Mouse (Mus musculus) neural tube, embryonic 13.5 days (tissue): Measurements from ENCODE around the gene 1700088E04Rik. TPM values are rescaled to one million over a fixed set of nuclear protein-coding genes. Genes with fewer than 3 reads are reported as not detected.

ENCODE experiments used
- ATAC-seq: fragments of 200-750 bp; cut with Nextera tagmentation; 2 replicates; pipeline ENCODE4 v1.8.0; 2017; ENCODE audit warnings: low read depth, mild to moderate bottlenecking, moderate TSS enrichment, moderate library complexity
- H3K27ac ChIP-seq: fragments of 300-500 bp; sonication (generic); replicated peaks from 2 replicates; pipeline ENCODE4 v1.5.1; 2015; ENCODE audit warnings: moderate library complexity, mild to moderate bottlenecking, inconsistent platforms
- H3K27me3 ChIP-seq: fragments of 300-500 bp; sonication (generic); 2 replicates; pipeline ENCODE4 v1.6.1; 2015; ENCODE audit warnings: mild to moderate bottlenecking, inconsistent platforms
- H3K36me3 ChIP-seq: fragments of 300-500 bp; sonication (generic); 2 replicates; pipeline ENCODE4 v1.6.1; 2015; ENCODE audit warnings: mild to moderate bottlenecking, inconsistent platforms
- H3K4me1 ChIP-seq: fragments of 300-500 bp; sonication (generic); replicated peaks from 2 replicates; pipeline ENCODE4 v1.6.1; 2015; ENCODE audit warnings: inconsistent platforms
- H3K4me2 ChIP-seq: fragments of 300-500 bp; sonication (generic); 2 replicates; pipeline ENCODE4 v1.6.1; 2015; ENCODE audit warnings: inconsistent platforms, mild to moderate bottlenecking, moderate library complexity
- H3K4me3 ChIP-seq: fragments of 300-500 bp; sonication (generic); 2 replicates; pipeline ENCODE4 v1.5.1; 2015; ENCODE audit warnings: mild to moderate bottlenecking, inconsistent platforms
- H3K9ac ChIP-seq: fragments of 300-500 bp; sonication (generic); 2 replicates; pipeline ENCODE4 v1.6.1; 2015; ENCODE audit warnings: moderate library complexity, mild to moderate bottlenecking, inconsistent platforms
- H3K9me3 ChIP-seq: fragments of 300-500 bp; sonication (generic); 2 replicates; pipeline ENCODE4 v1.6.1; 2016; ENCODE audit warnings: inconsistent platforms
- WGBS: fragments of 180-500 bp; shearing (Covaris S2); methylation state at CpG from one replicate; pipeline ENCODE4 v1.1.7; 2015; 5-methylcytosine and 5-hydroxymethylcytosine counted together
- polyA plus RNA-seq: library from polyadenylated mRNA; unstranded; fragments of >200 nt; fragmentation: Nextera tagmentation; extraction: Ambion mirVana; gene quantifications from 2 replicates; pipeline ENCODE4 v1.2.1, GENCODE M21; 2015

1700088E04Rik gene
- polyA plus RNA-seq, 1 experiment from 2014 or later: 13.1 TPM

- H3K27me3 ChIP-seq: peaks cover 5% of the 10 kb centered on the region; the same call in 1 of the 2 replicates
- H3K27ac ChIP-seq: no peak overlapping the region
- ATAC-seq: no peak
- H3K4me3 ChIP-seq: peak overlapping the region; percentile 91
- no peaks in the 10 kb centered on the region for H3K9me3 ChIP-seq
- whole genome bisulfite sequencing: 20% methylated on average over 9 of the region's 9 CpGs
- peaks cover 13% of the 10 kb centered on the region for H3K36me3 ChIP-seq
- H3K4me2 ChIP-seq: peak overlapping the region; percentile 97
- peak overlapping the region; percentile 93 for H3K9ac ChIP-seq
- H3K4me1 ChIP-seq: peaks cover 36% of the 10 kb centered on the region
Measured at GRCm38 (mm10) chr15:79110031-79110430, 31.0 kb downstream of the 1700088E04Rik start.

GRCm38 (mm10) chr15:79109321-79109934 is 31.6 kb downstream of the 1700088E04Rik start:
- peak; percentile 60; the same call in 1 of the 2 replicates for ATAC-seq
- no peaks in the 10 kb centered on the region for H3K9me3 ChIP-seq
- WGBS: under 1% methylated on average over 45 of the region's 46 CpGs

GRCm38 (mm10) chr15:79108421-79109320 is 32.4 kb downstream of the 1700088E04Rik start, which contains the start of gene Micall1:
TSS of gene Micall1 (plus strand) at chr15:79108898.
- Histone ChIP-seq H3K4me1 (peaks cover 36% of the 10 kb centered on the region), H3K4me2 (peak within 1 kb of the TSS; percentile 97), H3K4me3 (peak within 1 kb of the TSS; percentile 91), H3K27ac (peak within 1 kb of the TSS; percentile 80), H3K9ac (peak within 1 kb of the TSS; percentile 93), H3K9me3 (no peaks in the 10 kb centered on the region), H3K27me3 (peaks cover 5% of the 10 kb centered on the region; the same call in 1 of the 2 replicates), H3K36me3 (peaks cover 7% of the 10 kb centered on the region)
- under 1% methylated on average over 77 of the region's 85 CpGs for WGBS
- peak; percentile 75 for ATAC-seq

More at GRCm38 (mm10) chr15:79109321-79109934, 31.6 kb downstream of the 1700088E04Rik start:
- Histone ChIP-seq H3K36me3 (peaks cover 7% of the 10 kb centered on the region), H3K4me2 (peak overlapping the region; percentile 97), H3K9ac (peak overlapping the region; percentile 93), H3K4me1 (peaks cover 36% of the 10 kb centered on the region), H3K27me3 (peaks cover 5% of the 10 kb centered on the region; the same call in 1 of the 2 replicates), H3K4me3 (peak overlapping the region; percentile 91), H3K27ac (peak overlapping the region; percentile 80)

GRCm38 (mm10) chr15:79107966-79108365 is 33.1 kb downstream of the 1700088E04Rik start:
- Histone ChIP-seq H3K4me2 (peak overlapping the region; percentile 97), H3K27me3 (peaks cover 5% of the 10 kb centered on the region; the same call in 1 of the 2 replicates), H3K36me3 (peaks cover 3% of the 10 kb centered on the region), H3K4me1 (peaks cover 36% of the 10 kb centered on the region), H3K4me3 (peak overlapping the region; percentile 91), H3K9ac (peak overlapping the region; percentile 93), H3K27ac (peak overlapping the region; percentile 80), H3K9me3 (no peaks in the 10 kb centered on the region)
- ATAC-seq: no peak; the same call in 1 of the 2 replicates
- WGBS: 22% methylated on average over 7 of the region's 7 CpGs

GRCm38 (mm10) chr15:79105804-79106203 is 35.2 kb downstream of the 1700088E04Rik start:
- no peaks in the 10 kb centered on the region for H3K9me3 ChIP-seq
- H3K27ac ChIP-seq: no peak overlapping the region
- ATAC-seq: no peak
- H3K27me3 ChIP-seq: peaks cover 4% of the 10 kb centered on the region; the same call in 1 of the 2 replicates
- no peak overlapping the region for H3K9ac ChIP-seq
- no peak overlapping the region for H3K4me2 ChIP-seq
- H3K4me1 ChIP-seq: peaks cover 23% of the 10 kb centered on the region
- H3K4me3 ChIP-seq: no peak overlapping the region
- H3K36me3 ChIP-seq: no peaks in the 10 kb centered on the region
- WGBS: 60% methylated on average over 2 of the region's 2 CpGs

- no peaks in the 10 kb centered on the region for H3K9me3 ChIP-seq
- no peaks in the 10 kb centered on the region for H3K36me3 ChIP-seq
- H3K4me2 ChIP-seq: no peak overlapping the region
- H3K4me1 ChIP-seq: peaks cover 10% of the 10 kb centered on the region
- H3K27me3 ChIP-seq: no peaks in the 10 kb centered on the region
- no peak overlapping the region for H3K27ac ChIP-seq
- H3K9ac ChIP-seq: no peak overlapping the region
- H3K4me3 ChIP-seq: no peak overlapping the region
- 74% methylated on average over 10 of the region's 10 CpGs for whole genome bisulfite sequencing
- no peak for ATAC-seq
Measured at GRCm38 (mm10) chr15:79103264-79103663, 37.8 kb downstream of the 1700088E04Rik start.

GRCm38 (mm10) chr15:79101531-79101930 is 39.5 kb downstream of the 1700088E04Rik start:
- Histone ChIP-seq H3K36me3 (no peaks in the 10 kb centered on the region), H3K27ac (no peak overlapping the region), H3K4me3 (no peak overlapping the region), H3K9ac (no peak overlapping the region), H3K27me3 (no peaks in the 10 kb centered on the region), H3K4me2 (no peak overlapping the region), H3K9me3 (no peaks in the 10 kb centered on the region), H3K4me1 (0 out of 2 replicates have a peak, but pooled peaks cover 16% of the 10 kb centered on the region)
- ATAC-seq: no peak

GRCm38 (mm10) chr15:79100391-79100790 is 40.7 kb downstream of the 1700088E04Rik start:
- no peak overlapping the region for H3K4me2 ChIP-seq
- H3K4me3 ChIP-seq: no peak overlapping the region
- no peak for ATAC-seq
- WGBS: 80% methylated on average over 4 of the region's 4 CpGs
- H3K27me3 ChIP-seq: no peaks in the 10 kb centered on the region
- H3K36me3 ChIP-seq: peaks cover 8% of the 10 kb centered on the region
- H3K27ac ChIP-seq: no peak overlapping the region
- H3K9ac ChIP-seq: no peak overlapping the region
- 0 out of 2 replicates have a peak, but pooled peaks cover 16% of the 10 kb centered on the region for H3K4me1 ChIP-seq
- no peaks in the 10 kb centered on the region for H3K9me3 ChIP-seq

GRCm38 (mm10) chr15:79099456-79099855 is 41.6 kb downstream of the 1700088E04Rik start:
- H3K36me3 ChIP-seq: peaks cover 17% of the 10 kb centered on the region
- H3K27me3 ChIP-seq: no peaks in the 10 kb centered on the region
- H3K27ac ChIP-seq: no peak overlapping the region
- no peak overlapping the region for H3K9ac ChIP-seq
- H3K4me1 ChIP-seq: 0 out of 2 replicates have a peak, but pooled peaks cover 16% of the 10 kb centered on the region
- H3K9me3 ChIP-seq: no peaks in the 10 kb centered on the region
- no peak for ATAC-seq
- WGBS: 75% methylated on average over 4 of the region's 4 CpGs
- H3K4me3 ChIP-seq: no peak overlapping the region
- no peak overlapping the region for H3K4me2 ChIP-seq

GRCm38 (mm10) chr15:79098868-79099267 is 42.2 kb downstream of the 1700088E04Rik start:
- H3K9me3 ChIP-seq: no peaks in the 10 kb centered on the region
- H3K4me1 ChIP-seq: 0 out of 2 replicates have a peak, but pooled peaks cover 16% of the 10 kb centered on the region
- no peak overlapping the region for H3K4me3 ChIP-seq
- H3K36me3 ChIP-seq: peaks cover 22% of the 10 kb centered on the region
- 57% methylated on average over 7 of the region's 7 CpGs for WGBS
- no peak overlapping the region for H3K9ac ChIP-seq
- H3K27ac ChIP-seq: no peak overlapping the region
- H3K4me2 ChIP-seq: no peak overlapping the region
- H3K27me3 ChIP-seq: no peaks in the 10 kb centered on the region
- ATAC-seq: no peak

GRCm38 (mm10) chr15:79098220-79098619 is 42.8 kb downstream of the 1700088E04Rik start:
- no peak overlapping the region for H3K4me3 ChIP-seq
- H3K9me3 ChIP-seq: no peaks in the 10 kb centered on the region
- no peaks in the 10 kb centered on the region for H3K27me3 ChIP-seq
- H3K36me3 ChIP-seq: peaks cover 29% of the 10 kb centered on the region
- WGBS: 63% methylated on average over 5 of the region's 5 CpGs
- ATAC-seq: no peak
- no peak overlapping the region for H3K4me2 ChIP-seq
- no peak overlapping the region for H3K9ac ChIP-seq
- 0 out of 2 replicates have a peak, but pooled peaks cover 16% of the 10 kb centered on the region for H3K4me1 ChIP-seq
- no peak overlapping the region for H3K27ac ChIP-seq

- peaks cover 35% of the 10 kb centered on the region for H3K36me3 ChIP-seq
- 0 out of 2 replicates have a peak overlapping the region, but pooled peaks have one; percentile 26 for H3K9ac ChIP-seq
- no peak overlapping the region for H3K4me3 ChIP-seq
- peak overlapping the region; percentile 33 for H3K27ac ChIP-seq
- no peaks in the 10 kb centered on the region for H3K9me3 ChIP-seq
- 0 out of 2 replicates have a peak, but pooled peaks cover 16% of the 10 kb centered on the region for H3K4me1 ChIP-seq
- H3K27me3 ChIP-seq: no peaks in the 10 kb centered on the region
- ATAC-seq: no peak
- WGBS: 44% methylated on average over 6 of the region's 6 CpGs
- no peak overlapping the region for H3K4me2 ChIP-seq
Measured at GRCm38 (mm10) chr15:79097611-79098025, 43.4 kb downstream of the 1700088E04Rik start.
